Mouse (Mus musculus) liver, embryonic 14.5 days (tissue): ENCODE measurements at regions not wholly inside any gene's neighbourhood (a gene's known extent, or its start where the extent isn't known, plus 50 kb on each side); places are given as distances from the start of the nearest gene placed in this dataset.

Experiments
- ATAC-seq: fragments of 200-750 bp; cut with Nextera tagmentation; 2 replicates; pipeline ENCODE4 v1.8.0; 2017; ENCODE audit warnings: moderate number of reproducible peaks, mild to moderate bottlenecking, moderate library complexity; ENCODE audit not compliant: insufficient read depth
- DNase-seq, 3 experiments: peaks; one replicate each; pipeline ENCODE4 v3.0.0-alpha.2; 2012 to 2013; ENCODE audit warnings: low read depth in 3 of 3, low spot score in 3 of 3
- H3K27ac ChIP-seq: fragments of 300-500 bp; sonication (generic); 2 replicates; pipeline ENCODE4 v1.5.1; 2014; ENCODE audit warnings: moderate library complexity, mild to moderate bottlenecking, control low read depth, inconsistent platforms
- H3K27me3 ChIP-seq: fragments of 300-500 bp; sonication (generic); 2 replicates; pipeline ENCODE4 v1.6.1; 2014; ENCODE audit warnings: mild to moderate bottlenecking, low read length, moderate library complexity; ENCODE audit not compliant: control insufficient read depth, insufficient read depth
- H3K36me3 ChIP-seq: fragments of 300-500 bp; sonication (generic); replicated peaks from 2 replicates; pipeline ENCODE4 v1.6.1; 2014; ENCODE audit warnings: low read depth; ENCODE audit not compliant: control insufficient read depth, insufficient read depth
- H3K4me1 ChIP-seq, 2 experiments: fragments of 200-500 bp in 1 of 2; fragments of 300-500 bp in 1 of 2; sonication (generic) in 1 of 2; replicated peaks; 2 replicates each; pipeline ENCODE4 v1.6.1; 2012 to 2014; ENCODE audit warnings: antibody characterized with exemption in 1 of 2, inconsistent platforms in 1 of 2, low read length in 1 of 2; ENCODE audit not compliant: control insufficient read depth in 2 of 2, insufficient read depth in 2 of 2
- H3K4me2 ChIP-seq: fragments of 300-500 bp; sonication (generic); 2 replicates; pipeline ENCODE4 v1.6.1; 2014; ENCODE audit warnings: low read depth, mild to moderate bottlenecking, control low read depth, moderate library complexity
- H3K4me3 ChIP-seq, 2 experiments: fragments of 200-500 bp in 1 of 2; fragments of 300-500 bp in 1 of 2; sonication (generic) in 1 of 2; 2 replicates each; pipeline ENCODE4 v1.5.1; 2012 to 2014; ENCODE audit warnings: low read depth in 2 of 2, low read length in 2 of 2, mild to moderate bottlenecking in 2 of 2, control low read depth in 1 of 2, inconsistent platforms in 1 of 2, moderate library complexity in 1 of 2; ENCODE audit not compliant: insufficient read depth in 1 of 2
- H3K9ac ChIP-seq: fragments of 300-500 bp; sonication (generic); replicated peaks from 2 replicates; pipeline ENCODE4 v1.6.1; 2014; ENCODE audit warnings: mild to moderate bottlenecking, control low read depth, moderate library complexity
- H3K9me3 ChIP-seq: fragments of 300-500 bp; sonication (generic); 2 replicates; pipeline ENCODE4 v1.6.1; 2016; ENCODE audit warnings: low read length, mixed read lengths; ENCODE audit not compliant: control insufficient read depth
- CTCF ChIP-seq: IDR thresholded peaks from 2 replicates; pipeline ENCODE4 v1.5.1; 2016; ENCODE audit warnings: antibody characterized with exemption, low read depth, control low read depth
- EP300 ChIP-seq: IDR thresholded peaks from 2 replicates; pipeline ENCODE4 v1.6.1; 2016; ENCODE audit warnings: antibody characterized with exemption, low read depth
- WGBS: fragments of 180-500 bp; shearing (Covaris S2); extraction: QIAGEN DNeasy Blood & Tissue Kit; methylation state at CpG from one replicate; pipeline ENCODE4 v1.1.7; 2014; ENCODE audit not compliant: insufficient replicate concordance; 5-methylcytosine and 5-hydroxymethylcytosine counted together

DNA sequence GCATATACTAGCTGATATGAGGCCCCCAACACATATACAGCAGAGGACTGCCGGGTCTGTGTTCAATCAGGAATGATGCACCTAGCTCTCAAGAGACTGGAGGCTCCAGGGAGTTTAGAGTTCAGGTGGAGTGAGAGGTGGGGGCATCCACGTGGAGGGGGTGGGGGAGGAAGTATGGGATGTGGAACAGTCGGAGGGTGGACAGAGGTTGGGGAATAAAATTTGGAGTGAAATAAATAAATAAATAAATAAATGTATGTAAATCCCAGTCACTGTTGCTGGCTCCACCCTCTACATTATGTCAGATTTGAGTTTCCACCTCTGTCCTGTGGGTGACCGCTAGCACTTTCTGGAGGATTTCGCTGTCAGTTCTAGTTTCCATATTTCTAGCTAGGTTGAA, 111.7 kb downstream of the Mbl2 start:
- DNase-seq (no peak), ATAC-seq (no peak)
- no peak overlapping the region for H3K27ac ChIP-seq
- no peaks in the 10 kb centered on the region for H3K36me3 ChIP-seq
- no peak overlapping the region for H3K4me3 ChIP-seq
- no peaks in the 10 kb centered on the region for H3K4me1 ChIP-seq
- no peaks in the 10 kb centered on the region for H3K27me3 ChIP-seq
- 58% methylated on average over 5 of the region's 5 CpGs for WGBS
- H3K4me2 ChIP-seq: no peak overlapping the region
- H3K9ac ChIP-seq: no peak overlapping the region
- TF ChIP-seq CTCF: no peak
- no peak for TF ChIP-seq EP300
- no peaks in the 10 kb centered on the region for H3K9me3 ChIP-seq

DNA sequence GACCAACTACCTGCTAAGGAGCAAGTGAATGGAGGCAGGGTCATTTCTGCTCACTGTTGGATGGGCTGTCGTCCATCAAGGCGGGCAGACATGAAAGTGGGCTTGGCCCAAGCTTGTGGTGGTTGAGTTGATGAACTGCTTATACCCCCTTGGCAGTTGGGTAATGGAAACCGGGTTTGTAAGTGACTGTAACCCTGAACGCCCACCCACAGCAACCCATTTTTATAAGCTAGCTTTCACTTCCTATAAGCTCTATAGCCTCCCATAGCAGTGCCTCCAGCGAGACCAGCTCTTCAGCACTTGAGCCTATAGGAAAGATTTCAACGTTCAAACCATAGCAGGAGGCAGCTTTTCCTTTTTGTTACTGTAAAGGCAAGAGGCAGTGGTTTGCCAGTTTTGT, 116.2 kb downstream of the Mbl2 start:
- Histone ChIP-seq H3K27me3 (no peaks in the 10 kb centered on the region), H3K9ac (no peak overlapping the region), H3K9me3 (no peaks in the 10 kb centered on the region), H3K36me3 (no peaks in the 10 kb centered on the region), H3K4me2 (no peak overlapping the region), H3K4me3 (no peak overlapping the region), H3K27ac (no peak overlapping the region), H3K4me1 (no peaks in the 10 kb centered on the region)
- 47% methylated on average over 6 of the region's 6 CpGs for WGBS
- no peak for ATAC-seq
- DNase-seq: no peak
- no peak for TF ChIP-seq EP300
- TF ChIP-seq CTCF: no peak

DNA sequence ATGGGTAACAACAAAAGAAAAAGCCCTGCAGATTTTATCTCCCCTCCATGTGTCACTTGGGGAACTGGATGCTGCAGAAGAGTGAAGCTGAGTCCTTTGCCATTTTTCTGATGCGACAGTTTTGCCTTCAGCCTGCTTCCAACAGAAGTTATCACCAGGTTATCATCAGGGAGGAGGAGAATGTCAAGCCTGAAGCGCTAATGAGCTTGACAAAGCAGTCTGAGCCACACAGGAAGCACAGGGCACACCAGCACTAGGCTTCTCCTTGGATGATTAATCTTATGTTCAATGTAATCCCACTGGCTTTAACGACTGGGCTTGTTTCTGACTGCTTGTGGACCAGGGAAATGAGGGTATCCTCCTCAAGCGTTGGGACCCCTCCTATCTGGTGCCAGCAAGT, 122.2 kb downstream of the Mbl2 start:
- Histone ChIP-seq H3K27ac (no peak overlapping the region), H3K27me3 (no peaks in the 10 kb centered on the region), H3K9ac (no peak overlapping the region), H3K4me2 (no peak overlapping the region), H3K36me3 (no peaks in the 10 kb centered on the region), H3K9me3 (no peaks in the 10 kb centered on the region), H3K4me1 (no peaks in the 10 kb centered on the region), H3K4me3 (no peak overlapping the region)
- DNase-seq: no peak
- no peak for TF ChIP-seq CTCF
- TF ChIP-seq EP300: no peak
- WGBS: 23% methylated on average over 4 of the region's 4 CpGs
- ATAC-seq: no peak

DNA sequence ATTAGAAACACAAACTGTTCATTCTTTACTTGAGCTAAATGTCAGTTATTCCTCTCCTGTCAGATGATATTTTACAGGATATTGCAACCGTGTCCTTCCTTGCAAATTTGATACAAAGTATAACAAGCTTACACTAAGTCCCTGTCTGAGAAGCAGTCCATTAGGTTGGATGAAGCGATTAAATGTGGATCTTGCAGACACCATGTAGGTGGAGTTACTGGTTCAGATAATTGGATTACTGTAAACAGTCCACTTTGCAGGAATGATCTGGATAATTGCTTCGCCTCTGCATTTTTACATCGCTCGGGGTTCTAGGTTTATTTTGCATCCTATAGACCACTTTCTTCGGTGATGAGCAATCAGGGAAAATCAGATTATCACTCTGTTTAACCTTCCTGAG, 126.2 kb downstream of the Mbl2 start:
- Histone ChIP-seq H3K9me3 (no peaks in the 10 kb centered on the region), H3K4me1 (no peaks in the 10 kb centered on the region), H3K4me3 (no peak overlapping the region), H3K9ac (no peak overlapping the region), H3K27me3 (no peaks in the 10 kb centered on the region), H3K27ac (no peak overlapping the region), H3K36me3 (no peaks in the 10 kb centered on the region), H3K4me2 (no peak overlapping the region)
- TF ChIP-seq EP300 (no peak), CTCF (no peak)
- DNase-seq (no peak), ATAC-seq (no peak)
- 68% methylated on average over 6 of the region's 6 CpGs for WGBS

DNA sequence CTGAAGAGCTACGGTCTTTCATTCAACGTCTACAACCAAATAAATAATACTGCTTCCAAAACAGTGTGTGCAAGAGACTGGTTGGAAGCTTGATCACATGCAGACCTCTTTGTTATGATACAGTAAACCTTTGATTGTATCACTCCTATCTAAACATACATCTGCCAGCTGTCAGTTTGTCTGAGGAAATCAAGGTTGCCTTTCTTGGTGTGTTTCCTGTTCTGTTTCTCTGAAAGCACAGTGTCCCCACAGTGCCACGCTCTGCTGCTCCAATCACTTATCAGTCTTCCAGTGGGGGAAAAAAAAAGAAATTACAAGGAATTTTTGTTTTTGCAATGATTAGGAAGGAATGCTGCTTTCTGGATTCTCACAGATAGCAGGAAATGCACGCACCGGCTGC, 139.2 kb downstream of the Mbl2 start:
- WGBS: 15% methylated on average over 5 of the region's 5 CpGs
- no peaks in the 10 kb centered on the region for H3K9me3 ChIP-seq

DNA sequence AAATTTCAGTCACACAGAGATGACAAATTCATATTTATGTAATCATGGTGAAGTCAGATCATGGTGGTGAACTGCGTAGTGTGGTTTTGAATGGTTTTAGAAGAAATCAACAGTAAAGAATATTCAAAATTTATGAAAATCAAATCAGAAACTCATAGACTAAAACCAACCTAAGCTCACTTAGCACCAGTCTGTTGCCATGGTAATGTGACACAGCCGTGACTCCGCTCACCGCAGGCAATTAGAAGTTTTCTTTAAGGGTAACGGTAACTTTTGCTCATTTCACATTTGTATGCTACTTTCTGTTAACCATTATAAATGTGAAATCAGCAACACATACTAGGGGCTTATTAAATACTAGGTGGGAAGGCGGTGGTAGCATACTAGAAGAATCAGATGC, 147.0 kb downstream of the Mbl2 start:
- Histone ChIP-seq H3K36me3 (no peaks in the 10 kb centered on the region), H3K9me3 (no peaks in the 10 kb centered on the region), H3K4me3 (no peak overlapping the region), H3K27ac (no peak overlapping the region), H3K27me3 (no peaks in the 10 kb centered on the region), H3K4me1 (no peaks in the 10 kb centered on the region), H3K4me2 (no peak overlapping the region), H3K9ac (no peak overlapping the region)
- ATAC-seq (no peak), DNase-seq (no peak)
- TF ChIP-seq CTCF: no peak
- 64% methylated on average over 6 of the region's 6 CpGs for WGBS

More for the DNA sequence above, 139.2 kb downstream of the Mbl2 start:
- Histone ChIP-seq H3K36me3 (no peaks in the 10 kb centered on the region), H3K4me1 (no peaks in the 10 kb centered on the region), H3K27me3 (no peaks in the 10 kb centered on the region), H3K27ac (no peak overlapping the region), H3K9ac (no peak overlapping the region), H3K4me2 (no peak overlapping the region), H3K4me3 (no peak overlapping the region)
- ATAC-seq (no peak), DNase-seq (no peak)
- no peak for TF ChIP-seq EP300
